Comparison of ENCODE assay signal across 9 mouse cellular contexts in genomic region chr2:29464851-29465648, GRCm38 (mm10).
DNase-seq lines count a peak whose midpoint lies in the region; ATAC-seq and TF ChIP-seq lines count a peak whose summit lies in the region.
"Had no signal": no experiment of that assay in that cellular context is flagged by ENCODE, and none has a peak within 500 bp of the region (broad histone marks: within the 10 kb centered on the region; RNA-seq: fewer than 3 reads in every experiment).

No protein-coding gene starts in this region.

- H3K4me3 ChIP-seq in lung, embryonic 15.5 days: no peak overlapping the region
- no peak overlapping the region for H3K4me3 ChIP-seq in forebrain, postnatal 0 days (ENCODE audit: low read depth, low read length)
- no peak overlapping the region for H3K4me3 ChIP-seq in liver, postnatal 0 days (ENCODE audit: low read depth, low read length)

- H3K9me3 ChIP-seq in lung, embryonic 15.5 days: no peaks in the 10 kb centered on the region
- no peaks in the 10 kb centered on the region for H3K9me3 ChIP-seq in forebrain, postnatal 0 days (ENCODE audit: low read length)
- no peaks in the 10 kb centered on the region for H3K9me3 ChIP-seq in liver, postnatal 0 days (ENCODE audit: low read length)

- no peaks in the 10 kb centered on the region for H3K27me3 ChIP-seq in lung, embryonic 15.5 days
- no peaks in the 10 kb centered on the region for H3K27me3 ChIP-seq in forebrain, postnatal 0 days (ENCODE audit: insufficient read depth, low read length)
- no peaks in the 10 kb centered on the region for H3K27me3 ChIP-seq in liver, postnatal 0 days (ENCODE audit: insufficient read depth, low read length)

- TF ChIP-seq CTCF in forebrain, postnatal 0 days (IDR thresholded peaks at IDR 0.05; ENCODE audit: low read depth): no peak
- no peak for TF ChIP-seq CTCF in liver, postnatal 0 days (IDR thresholded peaks at IDR 0.05; ENCODE audit: low read depth)

- TF ChIP-seq EP300 in liver, postnatal 0 days (IDR thresholded peaks at IDR 0.05; ENCODE audit: low read depth): no peak

- 54% methylated on average over 9 of the region's 9 CpGs for WGBS in lung, embryonic 15.5 days
- 12% methylated on average over 9 of the region's 9 CpGs for WGBS in forebrain, postnatal 0 days
- 68% methylated on average over 9 of the region's 9 CpGs for WGBS in liver, postnatal 0 days (ENCODE audit: insufficient replicate concordance)

- H3K27ac ChIP-seq in lung, embryonic 15.5 days: no peak overlapping the region
- H3K27ac ChIP-seq in forebrain, postnatal 0 days (ENCODE audit: low read depth, low read length): peak overlapping the region; percentile 59
- no peak overlapping the region for H3K27ac ChIP-seq in liver, postnatal 0 days (ENCODE audit: low read depth)

- H3K9ac ChIP-seq in lung, embryonic 15.5 days: no peak overlapping the region
- H3K9ac ChIP-seq in forebrain, postnatal 0 days: no peak overlapping the region
- H3K9ac ChIP-seq in liver, postnatal 0 days (replicated peaks): no peak overlapping the region

- DNase-seq in lung, adult 18-20 months: no peak
- DNase-seq in forebrain, postnatal 0 days: peak; percentile 82
- peak; percentile 63 to 66 for DNase-seq in layer of hippocampus, postnatal 36 days
- peak; percentile 77 to 79 for DNase-seq in right cerebral cortex, postnatal 10 days (ENCODE audit: low spot score in 2 of 2)
- DNase-seq in liver, postnatal 0 days: no peak
- no peak for DNase-seq in B cell, adult 2 months

- no peak overlapping the region for H3K4me2 ChIP-seq in lung, embryonic 15.5 days
- no peak overlapping the region for H3K4me2 ChIP-seq in forebrain, postnatal 0 days (ENCODE audit: low read depth)
- no peak overlapping the region for H3K4me2 ChIP-seq in liver, postnatal 0 days (ENCODE audit: low read depth, low read length)
- H3K4me2 ChIP-seq: heart, embryonic 11.5 days; liver, embryonic 11.5 days had no signal

- ATAC-seq in lung, embryonic 15.5 days (ENCODE audit: borderline replicate concordance, extremely low read depth, low FRiP score, low TSS enrichment): peak; percentile 34; the same call in 1 of the 2 replicates
- ATAC-seq in forebrain, postnatal 0 days: peak; percentile 35; the same call in 1 of the 2 replicates
- no peak for ATAC-seq in liver, postnatal 0 days

- H3K4me1 ChIP-seq in lung, embryonic 15.5 days: peaks cover 20% of the 10 kb centered on the region
- H3K4me1 ChIP-seq in forebrain, postnatal 0 days (ENCODE audit: insufficient read depth): peaks cover 31% of the 10 kb centered on the region
- peaks cover 5% of the 10 kb centered on the region; the same call in 1 of the 2 replicates for H3K4me1 ChIP-seq in liver, postnatal 0 days (ENCODE audit: insufficient read depth)

- H3K36me3 ChIP-seq in lung, embryonic 15.5 days: no peaks in the 10 kb centered on the region
- no peaks in the 10 kb centered on the region for H3K36me3 ChIP-seq in forebrain, postnatal 0 days (ENCODE audit: insufficient read depth)
- no peaks in the 10 kb centered on the region for H3K36me3 ChIP-seq in liver, postnatal 0 days (replicated peaks; ENCODE audit: insufficient read depth, low read length)

Comparison
In these comparisons a context has a peak if more than half of its experiments do, and no peak if none do; other contexts are left out.
1. DNase-seq: peak in forebrain, postnatal 0 days (single experiment), layer of hippocampus, postnatal 36 days (2 of 2) and right cerebral cortex, postnatal 10 days (2 of 2); none in lung, adult 18-20 months (0 of 2), liver, postnatal 0 days (single experiment) and B cell, adult 2 months (0 of 2).